Mouse (Mus musculus): ENCODE results near the gene Sprtn. TPM values are rescaled to one million over a fixed set of nuclear protein-coding genes. Genes with fewer than 3 reads are reported as not detected.

Sprtn gene
- polyA plus RNA-seq, 1 experiment from 2014 or later, result 10.7 TPM

GRCm38 (mm10) chr8:124910349-124910748 lies 12.7 kb downstream of the Sprtn start:
- Histone ChIP-seq H3K36me3 (replicated peaks) (peaks cover 67% of the 10 kb centered on the region; the same call in 1 of the 2 replicates), H3K4me1 (no peaks in the 10 kb centered on the region; the same call in 1 of the 2 replicates), H3K4me3 (no peak overlapping the region), H3K4me2 (no peak overlapping the region), H3K27ac (no peak overlapping the region), H3K9ac (no peak overlapping the region), H3K9me3 (no peaks in the 10 kb centered on the region), H3K27me3 (replicated peaks) (no peaks in the 10 kb centered on the region)
- ATAC-seq (replicated peaks), result no peak
- WGBS, result 92% methylated on average over 10 of the region's 10 CpGs

GRCm38 (mm10) chr8:124911938-124912872 lies 14.5 kb downstream of the Sprtn start:
- no peaks in the 10 kb centered on the region for H3K9me3 ChIP-seq
- H3K9ac ChIP-seq, result no peak overlapping the region
- H3K27ac ChIP-seq, result no peak overlapping the region
- no peak for ATAC-seq (replicated peaks)
- WGBS, result 84% methylated on average over 17 of the region's 17 CpGs
- H3K36me3 ChIP-seq (replicated peaks), result peaks cover 51% of the 10 kb centered on the region; the same call in 1 of the 2 replicates
- H3K27me3 ChIP-seq (replicated peaks), result no peaks in the 10 kb centered on the region
- H3K4me2 ChIP-seq, result no peak overlapping the region
- no peaks in the 10 kb centered on the region for H3K4me1 ChIP-seq
- H3K4me3 ChIP-seq, result no peak overlapping the region

GRCm38 (mm10) chr8:124914061-124914460 lies 16.4 kb downstream of the Sprtn start:
- Histone ChIP-seq H3K9me3 (no peaks in the 10 kb centered on the region), H3K27ac (no peak overlapping the region), H3K4me1 (peaks cover 8% of the 10 kb centered on the region; the same call in 1 of the 2 replicates), H3K4me2 (no peak overlapping the region), H3K27me3 (replicated peaks) (no peaks in the 10 kb centered on the region), H3K9ac (no peak overlapping the region), H3K36me3 (replicated peaks) (peaks cover 42% of the 10 kb centered on the region; the same call in 1 of the 2 replicates), H3K4me3 (no peak overlapping the region)
- WGBS, result 96% methylated on average over 5 of the region's 5 CpGs
- ATAC-seq (replicated peaks), result no peak

- Histone ChIP-seq H3K9ac (no peak overlapping the region), H3K27ac (no peak overlapping the region), H3K27me3 (replicated peaks) (no peaks in the 10 kb centered on the region), H3K4me1 (peaks cover 15% of the 10 kb centered on the region), H3K9me3 (no peaks in the 10 kb centered on the region), H3K4me3 (no peak overlapping the region), H3K4me2 (no peak overlapping the region), H3K36me3 (replicated peaks) (peaks cover 16% of the 10 kb centered on the region; the same call in 1 of the 2 replicates)
- ATAC-seq (replicated peaks), result no peak
- 80% methylated on average over 18 of the region's 18 CpGs for WGBS
These were observed 20.2 kb downstream of the Sprtn start for GRCm38 (mm10) chr8:124917741-124918484.

- H3K27ac ChIP-seq, result no peak overlapping the region
- H3K27me3 ChIP-seq (replicated peaks), result no peaks in the 10 kb centered on the region
- 84% methylated on average over 18 of the region's 18 CpGs for WGBS
- no peak overlapping the region for H3K4me3 ChIP-seq
- no peak overlapping the region for H3K4me2 ChIP-seq
- H3K4me1 ChIP-seq, result peaks cover 19% of the 10 kb centered on the region
- no peaks in the 10 kb centered on the region for H3K9me3 ChIP-seq
- no peaks in the 10 kb centered on the region for H3K36me3 ChIP-seq (replicated peaks)
- ATAC-seq (replicated peaks), result no peak
- no peak overlapping the region for H3K9ac ChIP-seq
These were observed 23.9 kb downstream of the Sprtn start for GRCm38 (mm10) chr8:124921369-124922279.

GRCm38 (mm10) chr8:124922490-124923089 lies 24.9 kb downstream of the Sprtn start:
- Histone ChIP-seq H3K4me1 (peaks cover 19% of the 10 kb centered on the region), H3K9ac (no peak overlapping the region), H3K9me3 (no peaks in the 10 kb centered on the region), H3K27ac (no peak overlapping the region), H3K4me2 (no peak overlapping the region), H3K27me3 (replicated peaks) (no peaks in the 10 kb centered on the region), H3K36me3 (replicated peaks) (no peaks in the 10 kb centered on the region), H3K4me3 (no peak overlapping the region)
- 85% methylated on average over 11 of the region's 11 CpGs for WGBS
- ATAC-seq (replicated peaks), result no peak

- WGBS, result 78% methylated on average over 15 of the region's 15 CpGs
These were observed 26.4 kb downstream of the Sprtn start for GRCm38 (mm10) chr8:124923971-124924652.

GRCm38 (mm10) chr8:124925544-124926266 lies 28.0 kb downstream of the Sprtn start:
- H3K4me2 ChIP-seq, result no peak overlapping the region
- H3K4me1 ChIP-seq, result peaks cover 11% of the 10 kb centered on the region
- no peak for ATAC-seq (replicated peaks)
- no peak overlapping the region for H3K4me3 ChIP-seq
- H3K36me3 ChIP-seq (replicated peaks), result no peaks in the 10 kb centered on the region
- no peaks in the 10 kb centered on the region for H3K9me3 ChIP-seq
- no peak overlapping the region for H3K27ac ChIP-seq
- H3K27me3 ChIP-seq (replicated peaks), result no peaks in the 10 kb centered on the region
- no peak overlapping the region for H3K9ac ChIP-seq
- 86% methylated on average over 14 of the region's 14 CpGs for WGBS

More at GRCm38 (mm10) chr8:124923971-124924652, 26.4 kb downstream of the Sprtn start:
- Histone ChIP-seq H3K4me2 (no peak overlapping the region), H3K36me3 (replicated peaks) (no peaks in the 10 kb centered on the region), H3K4me1 (peaks cover 11% of the 10 kb centered on the region), H3K9ac (no peak overlapping the region), H3K9me3 (no peaks in the 10 kb centered on the region), H3K4me3 (no peak overlapping the region), H3K27ac (no peak overlapping the region), H3K27me3 (replicated peaks) (no peaks in the 10 kb centered on the region)
- ATAC-seq (replicated peaks), result no peak

- Histone ChIP-seq H3K9me3 (no peaks in the 10 kb centered on the region), H3K4me2 (no peak overlapping the region), H3K4me3 (no peak overlapping the region), H3K27me3 (replicated peaks) (no peaks in the 10 kb centered on the region), H3K4me1 (peaks cover 10% of the 10 kb centered on the region), H3K36me3 (replicated peaks) (no peaks in the 10 kb centered on the region), H3K27ac (no peak overlapping the region), H3K9ac (no peak overlapping the region)
- ATAC-seq (replicated peaks), result no peak
- WGBS, result 82% methylated on average over 10 of the region's 10 CpGs
These were observed 28.7 kb downstream of the Sprtn start for GRCm38 (mm10) chr8:124926351-124926771.

GRCm38 (mm10) chr8:124929006-124929405 lies 31.3 kb downstream of the Sprtn start:
- H3K9me3 ChIP-seq, result no peaks in the 10 kb centered on the region
- 92% methylated on average over 11 of the region's 11 CpGs for WGBS
- no peaks in the 10 kb centered on the region for H3K36me3 ChIP-seq (replicated peaks)
- no peak overlapping the region for H3K4me3 ChIP-seq
- peaks cover 4% of the 10 kb centered on the region; the same call in 1 of the 2 replicates for H3K4me1 ChIP-seq
- H3K9ac ChIP-seq, result no peak overlapping the region
- ATAC-seq (replicated peaks), result no peak
- H3K27me3 ChIP-seq (replicated peaks), result no peaks in the 10 kb centered on the region
- no peak overlapping the region for H3K27ac ChIP-seq
- no peak overlapping the region for H3K4me2 ChIP-seq
